18 mouse cellular contexts compared by ENCODE assay signal in genomic region chr14:75516161-75516560, GRCm38 (mm10).
A peak's percentile ranks its signal among the peaks of the same experiment; 100 is the strongest.
DNase-seq lines count a peak whose midpoint lies in the region; ATAC-seq lines count a peak whose summit lies in the region.
"Had no signal": no experiment of that assay in that cellular context is flagged by ENCODE, and none has a peak within 500 bp of the region (broad histone marks: within the 10 kb centered on the region; RNA-seq: fewer than 3 reads in every experiment).

No protein-coding gene starts in this region.

- no peaks in the 10 kb centered on the region for H3K27me3 ChIP-seq in neural tube, embryonic 15.5 days (replicated peaks)
- H3K27me3 ChIP-seq in forebrain, embryonic 16.5 days (replicated peaks; ENCODE audit: control insufficient read depth, insufficient read depth, low read length), result no peaks in the 10 kb centered on the region
- H3K27me3 ChIP-seq: limb, embryonic 13.5 days had no signal

- H3K4me2 ChIP-seq in neural tube, embryonic 15.5 days, result no peak overlapping the region
- H3K4me2 ChIP-seq in forebrain, embryonic 16.5 days (ENCODE audit: low read length), result no peak overlapping the region
- H3K4me2 ChIP-seq: heart, embryonic 11.5 days; limb, embryonic 13.5 days had no signal

- no peaks in the 10 kb centered on the region for H3K9me3 ChIP-seq in neural tube, embryonic 15.5 days (replicated peaks)
- no peaks in the 10 kb centered on the region for H3K9me3 ChIP-seq in forebrain, embryonic 16.5 days (ENCODE audit: control insufficient read depth, low read length)
- H3K9me3 ChIP-seq: limb, embryonic 13.5 days had no signal

- H3K4me1 ChIP-seq in neural tube, embryonic 15.5 days, result peaks cover 26% of the 10 kb centered on the region
- H3K4me1 ChIP-seq in forebrain, embryonic 16.5 days (replicated peaks; ENCODE audit: control insufficient read depth, insufficient read depth, low read length), result peaks cover 31% of the 10 kb centered on the region
- H3K4me1 ChIP-seq: limb, embryonic 13.5 days had no signal

- H3K9ac ChIP-seq in neural tube, embryonic 15.5 days (replicated peaks), result no peak overlapping the region
- H3K9ac ChIP-seq in forebrain, embryonic 16.5 days (replicated peaks; ENCODE audit: low read depth, low read length), result no peak overlapping the region
- H3K9ac ChIP-seq: limb, embryonic 13.5 days had no signal

- 88% methylated on average over 3 of the region's 3 CpGs for WGBS in neural tube, embryonic 15.5 days
- WGBS in forebrain, embryonic 16.5 days, result 80% methylated on average over 3 of the region's 3 CpGs

- no peak for DNase-seq in neural tube, embryonic 10.5 days (ENCODE audit: extremely low spot score, low spot score)
- peak; percentile 77 for DNase-seq in T-cell, adult 2 months (ENCODE audit: low spot score)
- no peak for DNase-seq in frontal cortex, postnatal 10 days (ENCODE audit: low spot score in 2 of 2)
- DNase-seq: adrenal gland, postnatal 36 days; B cell, adult 2 months; cerebellum, postnatal 14 days; gastrocnemius, postnatal 14 days; heart, postnatal 36 days; spleen, adult 18-20 months had no signal

- no peak overlapping the region for H3K4me3 ChIP-seq in neural tube, embryonic 15.5 days (replicated peaks)
- no peak overlapping the region for H3K4me3 ChIP-seq in forebrain, embryonic 16.5 days (replicated peaks; ENCODE audit: low read length)
- H3K4me3 ChIP-seq: limb, embryonic 13.5 days had no signal

- no peak for ATAC-seq in neural tube, embryonic 15.5 days (ENCODE audit: low FRiP score)
- no peak for ATAC-seq in forebrain, embryonic 16.5 days
- peak; percentile 92 for ATAC-seq in monocyte, adult 5-6 weeks (replicated peaks; ENCODE audit: insufficient number of reproducible peaks, low FRiP score, low TSS enrichment, poor library complexity, severe bottlenecking)
- no peak for ATAC-seq in frontal cortex, adult (ENCODE audit: low TSS enrichment)
- no peak for ATAC-seq in erythroid progenitor cell, adult 5-6 weeks (replicated peaks; ENCODE audit: low FRiP score, poor library complexity, severe bottlenecking)
- ATAC-seq: midbrain, embryonic 16.5 days had no signal

- H3K27ac ChIP-seq in neural tube, embryonic 15.5 days (replicated peaks), result 0 out of 2 replicates have a peak overlapping the region, but pooled peaks have one; percentile 54
- H3K27ac ChIP-seq in forebrain, embryonic 16.5 days (ENCODE audit: low read length), result peak overlapping the region; percentile 24
- H3K27ac ChIP-seq: limb, embryonic 13.5 days; stomach, postnatal 0 days had no signal

- no peaks in the 10 kb centered on the region for H3K36me3 ChIP-seq in neural tube, embryonic 15.5 days
- no peaks in the 10 kb centered on the region for H3K36me3 ChIP-seq in forebrain, embryonic 16.5 days (ENCODE audit: control insufficient read depth, insufficient read depth)
- H3K36me3 ChIP-seq: limb, embryonic 13.5 days had no signal
